Mouse (Mus musculus): Measurements from ENCODE around the gene Nadsyn1. TPM values are rescaled to one million over a fixed set of nuclear protein-coding genes. Genes with fewer than 3 reads are reported as not detected.
A peak's percentile ranks its signal among the peaks of the same experiment; 100 is the strongest.

Gene Nadsyn1
- polyA plus RNA-seq, 1 experiment = 5.6 TPM

- H3ac ChIP-seq (ENCODE audit: control insufficient read depth, insufficient read length, low read depth) = no peak overlapping the region
- no peak overlapping the region for H3K4me3 ChIP-seq (ENCODE audit: insufficient read depth, poor library complexity, severe bottlenecking)
- H3K79me3 ChIP-seq (ENCODE audit: low read depth) = peaks cover 8% of the 10 kb centered on the region
- peaks cover 27% of the 10 kb centered on the region for H3K79me2 ChIP-seq (ENCODE audit: control insufficient read depth, insufficient read depth)
- H3K36me3 ChIP-seq (ENCODE audit: control insufficient read depth, insufficient read depth) = peaks cover 12% of the 10 kb centered on the region
- TF ChIP-seq CEBPB (IDR thresholded peaks at IDR 0.05; ENCODE audit: low read depth) = no peak
- TF ChIP-seq CTCF (IDR thresholded peaks at IDR 0.05; ENCODE audit: control insufficient read depth, insufficient read depth, insufficient read length) = no peak
- no peak for TF ChIP-seq FOSL1 (IDR thresholded peaks at IDR 0.05; ENCODE audit: insufficient read depth, low read length, poor library complexity, severe bottlenecking)
- no peak for TF ChIP-seq MYOG (IDR thresholded peaks at IDR 0.05; ENCODE audit: control insufficient read depth, extremely low read depth, insufficient read length)
- no peak for TF ChIP-seq MAX (IDR thresholded peaks at IDR 0.05)
- H3K27me3 ChIP-seq (ENCODE audit: control insufficient read depth, insufficient read depth, insufficient read length) = no peaks in the 10 kb centered on the region
These were observed 10.0 kb upstream of the Nadsyn1 start for GRCm38 (mm10) chr7:143832611-143833010.

- TF ChIP-seq USF1 (IDR thresholded peaks at IDR 0.05; ENCODE audit: low read depth) = peak; percentile 8
- TF ChIP-seq FOSL1 (IDR thresholded peaks at IDR 0.05; ENCODE audit: insufficient read depth, low read length, poor library complexity, severe bottlenecking) = no peak
- Histone ChIP-seq H3K36me3 (ENCODE audit: control insufficient read depth, insufficient read depth) (peaks cover 8% of the 10 kb centered on the region), H3K79me3 (ENCODE audit: low read depth) (peaks cover 8% of the 10 kb centered on the region), H3K79me2 (ENCODE audit: control insufficient read depth, insufficient read depth) (peaks cover 27% of the 10 kb centered on the region), H3K4me3 (ENCODE audit: insufficient read depth, poor library complexity, severe bottlenecking) (no peak overlapping the region), H3ac (ENCODE audit: control insufficient read depth, insufficient read length, low read depth) (no peak overlapping the region), H3K27me3 (ENCODE audit: control insufficient read depth, insufficient read depth, insufficient read length) (no peaks in the 10 kb centered on the region)
These were observed 9.5 kb upstream of the Nadsyn1 start for GRCm38 (mm10) chr7:143832196-143832595.

DNA sequence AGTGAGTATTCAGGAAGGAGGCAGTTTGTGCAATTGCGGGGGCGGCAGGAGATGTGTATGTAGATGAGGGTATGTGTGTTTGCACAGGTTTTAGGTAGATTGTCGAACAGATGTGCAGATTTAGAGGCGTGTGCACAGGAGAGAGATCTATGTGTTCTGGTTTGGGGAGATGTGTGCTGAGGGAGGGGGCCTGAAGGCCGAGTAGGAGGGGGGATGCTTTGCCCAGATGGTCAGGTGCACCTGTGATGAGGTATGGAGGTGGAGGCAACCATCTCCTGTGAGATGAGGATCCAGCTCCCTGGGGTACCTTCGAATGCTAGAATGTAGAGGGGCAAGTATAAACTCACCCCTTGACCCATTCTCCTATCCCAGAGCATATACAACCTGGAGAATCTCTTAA, 7.8 kb upstream of the Nadsyn1 start:
- Histone ChIP-seq H3ac (ENCODE audit: control insufficient read depth, insufficient read length, low read depth) (peak overlapping the region; percentile 61), H3K79me3 (ENCODE audit: low read depth) (peaks cover 8% of the 10 kb centered on the region), H3K79me2 (ENCODE audit: control insufficient read depth, insufficient read depth) (peaks cover 27% of the 10 kb centered on the region), H3K4me3 (ENCODE audit: insufficient read depth, poor library complexity, severe bottlenecking) (peak overlapping the region; percentile 41), H3K27me3 (ENCODE audit: control insufficient read depth, insufficient read depth, insufficient read length) (no peaks in the 10 kb centered on the region), H3K36me3 (ENCODE audit: control insufficient read depth, insufficient read depth) (no peaks in the 10 kb centered on the region)
- TF ChIP-seq CTCF (IDR thresholded peaks at IDR 0.05; ENCODE audit: control insufficient read depth, insufficient read depth, insufficient read length) (no peak), FOSL1 (IDR thresholded peaks at IDR 0.05; ENCODE audit: insufficient read depth, low read length, poor library complexity, severe bottlenecking) (no peak), CEBPB (IDR thresholded peaks at IDR 0.05; ENCODE audit: low read depth) (no peak)

GRCm38 (mm10) chr7:143829504-143830331, 7.1 kb upstream of the Nadsyn1 start:
- Histone ChIP-seq H3K79me2 (ENCODE audit: control insufficient read depth, insufficient read depth) (peaks cover 27% of the 10 kb centered on the region), H3K27me3 (ENCODE audit: control insufficient read depth, insufficient read depth, insufficient read length) (no peaks in the 10 kb centered on the region), H3ac (ENCODE audit: control insufficient read depth, insufficient read length, low read depth) (peak overlapping the region; percentile 68), H3K36me3 (ENCODE audit: control insufficient read depth, insufficient read depth) (no peaks in the 10 kb centered on the region), H3K4me3 (ENCODE audit: insufficient read depth, poor library complexity, severe bottlenecking) (peak overlapping the region; percentile 41), H3K79me3 (ENCODE audit: low read depth) (peaks cover 5% of the 10 kb centered on the region)
- TF ChIP-seq CTCF (IDR thresholded peaks at IDR 0.05; ENCODE audit: control insufficient read depth, insufficient read depth, insufficient read length) (peak; percentile 63), MYOG (IDR thresholded peaks at IDR 0.05; ENCODE audit: control insufficient read depth, extremely low read depth, insufficient read length) (no peak), USF1 (IDR thresholded peaks at IDR 0.05; ENCODE audit: low read depth) (peak; percentile 8), MYOD1 (IDR thresholded peaks at IDR 0.05; ENCODE audit: control insufficient read depth, insufficient read length, low read depth) (peak; percentile 40), CEBPB (IDR thresholded peaks at IDR 0.05; ENCODE audit: low read depth) (no peak), FOSL1 (IDR thresholded peaks at IDR 0.05; ENCODE audit: insufficient read depth, low read length, poor library complexity, severe bottlenecking) (no peak), MAX (IDR thresholded peaks at IDR 0.05) (peak; percentile 56)

GRCm38 (mm10) chr7:143826985-143827384, 4.3 kb upstream of the Nadsyn1 start:
- Histone ChIP-seq H3K4me3 (ENCODE audit: insufficient read depth, poor library complexity, severe bottlenecking) (no peak overlapping the region), H3K27me3 (ENCODE audit: control insufficient read depth, insufficient read depth, insufficient read length) (no peaks in the 10 kb centered on the region), H3K79me2 (ENCODE audit: control insufficient read depth, insufficient read depth) (peaks cover 23% of the 10 kb centered on the region), H3ac (ENCODE audit: control insufficient read depth, insufficient read length, low read depth) (no peak overlapping the region), H3K79me3 (ENCODE audit: low read depth) (peaks cover 4% of the 10 kb centered on the region), H3K36me3 (ENCODE audit: control insufficient read depth, insufficient read depth) (no peaks in the 10 kb centered on the region)
- no peak for TF ChIP-seq CEBPB (IDR thresholded peaks at IDR 0.05; ENCODE audit: low read depth)
- TF ChIP-seq MAX (IDR thresholded peaks at IDR 0.05) = no peak
- no peak for TF ChIP-seq CTCF (IDR thresholded peaks at IDR 0.05; ENCODE audit: control insufficient read depth, insufficient read depth, insufficient read length)
- no peak for TF ChIP-seq USF1 (IDR thresholded peaks at IDR 0.05; ENCODE audit: low read depth)
- TF ChIP-seq FOSL1 (IDR thresholded peaks at IDR 0.05; ENCODE audit: insufficient read depth, low read length, poor library complexity, severe bottlenecking) = no peak
- TF ChIP-seq MYOG (IDR thresholded peaks at IDR 0.05; ENCODE audit: control insufficient read depth, extremely low read depth, insufficient read length) = no peak
- TF ChIP-seq MYOD1 (IDR thresholded peaks at IDR 0.05; ENCODE audit: control insufficient read depth, insufficient read length, low read depth) = no peak

- no peak for TF ChIP-seq MYOG (IDR thresholded peaks at IDR 0.05; ENCODE audit: control insufficient read depth, extremely low read depth, insufficient read length)
- no peak for TF ChIP-seq CEBPB (IDR thresholded peaks at IDR 0.05; ENCODE audit: low read depth)
- peak overlapping the region; percentile 38 for H3ac ChIP-seq (ENCODE audit: control insufficient read depth, insufficient read length, low read depth)
- peaks cover 7% of the 10 kb centered on the region for H3K36me3 ChIP-seq (ENCODE audit: control insufficient read depth, insufficient read depth)
- H3K27me3 ChIP-seq (ENCODE audit: control insufficient read depth, insufficient read depth, insufficient read length) = no peaks in the 10 kb centered on the region
- peaks cover 20% of the 10 kb centered on the region for H3K79me2 ChIP-seq (ENCODE audit: control insufficient read depth, insufficient read depth)
- peak overlapping the region; percentile 11 for H3K4me3 ChIP-seq (ENCODE audit: insufficient read depth, poor library complexity, severe bottlenecking)
- H3K79me3 ChIP-seq (ENCODE audit: low read depth) = peaks cover 3% of the 10 kb centered on the region
These were observed 587 bp upstream of the Nadsyn1 start for GRCm38 (mm10) chr7:143823266-143823605.
